Mouse (Mus musculus): ENCODE data around the gene Slc7a11. TPM values are rescaled to one million over a fixed set of nuclear protein-coding genes. Genes with fewer than 3 reads are reported as not detected.
A peak's percentile ranks its signal among the peaks of the same experiment; 100 is the strongest.

Gene Slc7a11
- polyA plus RNA-seq, 1 experiment from 2014 or later: 3.6 TPM

DNA sequence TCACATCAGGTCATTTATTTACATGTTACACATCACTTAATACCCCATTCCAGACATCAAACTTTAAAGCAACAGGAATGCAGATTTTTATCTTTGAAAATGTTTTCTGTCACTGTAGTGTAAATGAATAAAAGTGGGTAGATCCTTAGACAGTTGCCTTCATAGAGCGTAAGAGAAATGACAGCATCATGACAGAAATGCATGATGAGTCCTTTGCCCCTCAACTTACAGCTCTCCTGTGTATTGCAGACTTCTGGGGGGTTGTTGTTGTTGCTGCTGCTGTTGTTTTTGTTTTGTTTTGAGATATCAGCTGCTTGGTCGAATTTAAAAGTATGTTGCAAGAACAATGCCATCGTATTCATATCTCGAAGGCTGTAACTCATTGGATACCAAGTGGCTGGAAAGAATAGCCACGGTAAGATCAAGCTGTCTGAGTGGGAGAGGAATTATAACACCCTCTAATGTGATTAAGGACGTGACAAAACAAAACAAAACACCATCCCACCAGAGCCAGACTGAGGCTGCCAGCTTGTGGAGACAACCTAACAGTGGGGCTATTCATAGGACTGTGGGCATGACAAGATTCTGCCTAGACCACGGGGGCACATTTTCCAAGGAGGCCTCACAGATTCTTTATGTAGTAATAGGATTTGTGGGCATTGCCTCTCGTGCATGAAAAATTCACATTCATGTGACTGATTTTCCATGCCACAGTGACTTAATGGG is 557.0 kb downstream of the Slc7a11 start:
- H3K27ac ChIP-seq: no peak overlapping the region
- no peak overlapping the region for H3K4me3 ChIP-seq
- H3K4me1 ChIP-seq: 0 out of 2 replicates have a peak, but pooled peaks cover 3% of the 10 kb centered on the region
- H3K9me3 ChIP-seq (replicated peaks): no peaks in the 10 kb centered on the region
- DNase-seq (ENCODE audit: low spot score): no peak
- WGBS: 56% methylated on average over 8 of the region's 8 CpGs
- H3K36me3 ChIP-seq: no peaks in the 10 kb centered on the region
- no peaks in the 10 kb centered on the region for H3K27me3 ChIP-seq (ENCODE audit: low read depth, poor library complexity, severe bottlenecking)

DNA sequence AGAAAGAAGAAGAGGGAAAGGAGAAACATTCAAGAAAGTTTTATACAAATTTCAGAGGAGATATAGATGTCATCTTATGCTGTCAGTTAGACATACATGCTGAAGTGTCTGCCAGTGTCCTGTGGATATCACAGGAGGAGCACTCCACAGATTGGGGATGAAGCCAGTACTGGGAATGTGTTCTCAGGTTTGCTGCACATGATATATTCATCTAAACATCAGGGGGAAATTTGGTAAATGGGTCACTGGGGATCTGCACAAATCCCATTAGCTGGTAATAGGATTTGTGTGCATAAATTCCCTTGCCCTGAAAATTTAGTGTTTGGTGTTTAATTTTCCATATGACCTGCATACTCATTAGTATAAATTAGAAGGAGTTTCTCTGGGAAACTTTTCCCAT is 562.9 kb downstream of the Slc7a11 start:
- no peak overlapping the region for H3K4me3 ChIP-seq
- H3K4me1 ChIP-seq: peaks cover 7% of the 10 kb centered on the region
- H3K27ac ChIP-seq: no peak overlapping the region
- no peak for DNase-seq (ENCODE audit: low spot score)
- no peaks in the 10 kb centered on the region for H3K27me3 ChIP-seq (ENCODE audit: low read depth, poor library complexity, severe bottlenecking)
- no peaks in the 10 kb centered on the region for H3K36me3 ChIP-seq
- no peaks in the 10 kb centered on the region for H3K9me3 ChIP-seq (replicated peaks)

DNA sequence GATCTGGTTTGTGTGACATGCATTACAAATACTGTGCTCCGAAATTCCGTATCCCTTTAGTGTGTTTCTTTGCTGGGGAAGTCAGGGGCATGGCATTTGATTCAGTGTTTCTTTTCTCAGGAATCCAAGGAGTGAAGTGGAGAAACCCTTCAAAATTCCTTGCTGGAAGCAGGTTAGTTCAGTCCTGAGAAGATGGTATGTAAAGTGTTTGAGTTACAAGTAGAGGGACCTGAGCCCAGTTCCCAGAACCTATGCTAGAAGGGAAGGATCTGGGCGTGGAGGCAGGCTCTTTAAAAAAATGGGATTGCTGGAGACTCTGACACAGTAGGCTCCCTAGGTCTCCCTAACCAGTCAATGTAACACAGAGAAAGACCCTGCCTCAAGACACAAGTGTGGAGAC is 572.6 kb downstream of the Slc7a11 start:
- peaks cover 67% of the 10 kb centered on the region for H3K4me1 ChIP-seq

DNA sequence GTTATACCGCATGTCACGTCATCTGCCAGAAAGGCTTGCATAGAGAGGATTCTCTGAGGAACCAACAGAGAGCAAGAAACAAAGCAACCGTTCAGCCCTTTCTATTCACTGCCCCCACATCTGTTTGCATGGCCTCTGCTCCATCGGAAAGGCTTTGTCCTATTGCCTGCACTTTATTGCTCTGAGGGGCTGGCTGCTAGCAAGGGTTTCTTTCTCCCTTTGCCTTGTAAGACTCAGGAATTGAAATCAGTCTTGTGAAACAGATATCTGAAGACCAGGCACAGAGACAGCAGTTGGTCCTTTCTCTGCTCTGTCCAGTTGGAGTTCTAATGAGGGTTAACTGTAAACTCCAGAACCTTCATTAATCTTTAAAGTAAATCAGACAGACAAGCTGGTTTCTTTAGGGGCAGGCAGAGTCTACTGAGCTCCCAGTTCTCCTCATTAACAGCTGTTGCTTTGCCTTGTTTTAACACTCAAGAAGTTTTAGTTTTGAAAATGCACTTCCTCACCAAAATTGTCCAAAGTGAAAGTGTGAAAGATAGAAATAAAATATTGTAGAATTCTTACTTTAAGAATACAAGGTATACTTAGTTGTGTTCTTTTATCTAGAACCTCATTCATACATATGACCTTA is 575.3 kb downstream of the Slc7a11 start:
- 36% methylated on average over 4 of the region's 4 CpGs for WGBS
- DNase-seq (ENCODE audit: low spot score): peak; percentile 49
- H3K27me3 ChIP-seq (ENCODE audit: low read depth, poor library complexity, severe bottlenecking): no peaks in the 10 kb centered on the region
- H3K27ac ChIP-seq: peak overlapping the region; percentile 93
- H3K4me3 ChIP-seq: no peak overlapping the region
- no peaks in the 10 kb centered on the region for H3K36me3 ChIP-seq
- no peaks in the 10 kb centered on the region for H3K9me3 ChIP-seq (replicated peaks)
- H3K4me1 ChIP-seq: peaks cover 61% of the 10 kb centered on the region

More for the DNA sequence above, 572.6 kb downstream of the Slc7a11 start:
- 58% methylated on average over 3 of the region's 3 CpGs for WGBS
- no peaks in the 10 kb centered on the region for H3K9me3 ChIP-seq (replicated peaks)
- no peak for DNase-seq (ENCODE audit: low spot score)
- no peak overlapping the region for H3K4me3 ChIP-seq
- H3K27me3 ChIP-seq (ENCODE audit: low read depth, poor library complexity, severe bottlenecking): no peaks in the 10 kb centered on the region
- H3K27ac ChIP-seq: peak overlapping the region; percentile 81
- no peaks in the 10 kb centered on the region for H3K36me3 ChIP-seq

DNA sequence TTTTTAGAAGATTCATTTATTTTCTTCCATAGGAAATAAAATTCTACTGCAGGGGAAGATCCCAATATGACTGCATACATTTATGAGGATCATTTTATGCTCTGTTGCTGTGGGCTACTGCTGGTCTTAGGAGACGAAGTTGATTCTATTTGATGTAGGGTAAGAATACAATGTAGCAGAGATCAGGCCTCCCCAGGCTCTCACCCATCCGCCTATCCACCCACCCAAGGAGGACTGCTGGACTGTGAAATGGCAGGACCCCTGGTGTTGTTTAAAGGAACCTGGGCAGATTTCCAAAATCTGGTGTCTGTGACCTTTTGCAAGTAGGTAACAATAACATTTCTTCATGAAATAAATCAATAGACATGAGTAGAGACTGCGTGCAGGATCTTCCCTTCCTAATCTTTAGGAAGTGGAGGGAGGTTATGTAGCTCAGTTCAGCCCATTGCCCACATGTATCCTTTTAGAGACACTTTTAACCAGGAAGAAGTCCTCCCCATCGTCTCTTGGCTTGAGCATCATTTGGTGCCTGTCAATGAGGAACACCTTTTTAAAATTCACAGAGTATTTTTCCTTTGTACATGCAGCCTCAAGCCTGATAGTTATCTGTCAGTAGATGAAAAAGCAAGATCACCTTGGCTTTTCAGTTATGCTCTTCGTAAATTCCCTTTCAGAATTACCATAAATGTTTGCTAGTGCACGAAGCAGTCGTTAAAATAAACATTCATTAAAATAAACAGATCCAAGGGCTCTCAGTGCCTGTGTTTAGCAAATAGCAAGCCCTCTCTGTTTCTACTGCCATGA is 576.1 kb downstream of the Slc7a11 start:
- no peak for DNase-seq (ENCODE audit: low spot score)
- Histone ChIP-seq H3K27me3 (ENCODE audit: low read depth, poor library complexity, severe bottlenecking) (no peaks in the 10 kb centered on the region), H3K4me1 (peaks cover 54% of the 10 kb centered on the region), H3K4me3 (no peak overlapping the region), H3K27ac (peak overlapping the region; percentile 93), H3K9me3 (replicated peaks) (no peaks in the 10 kb centered on the region), H3K36me3 (no peaks in the 10 kb centered on the region)
- WGBS: 65% methylated on average over 7 of the region's 7 CpGs

DNA sequence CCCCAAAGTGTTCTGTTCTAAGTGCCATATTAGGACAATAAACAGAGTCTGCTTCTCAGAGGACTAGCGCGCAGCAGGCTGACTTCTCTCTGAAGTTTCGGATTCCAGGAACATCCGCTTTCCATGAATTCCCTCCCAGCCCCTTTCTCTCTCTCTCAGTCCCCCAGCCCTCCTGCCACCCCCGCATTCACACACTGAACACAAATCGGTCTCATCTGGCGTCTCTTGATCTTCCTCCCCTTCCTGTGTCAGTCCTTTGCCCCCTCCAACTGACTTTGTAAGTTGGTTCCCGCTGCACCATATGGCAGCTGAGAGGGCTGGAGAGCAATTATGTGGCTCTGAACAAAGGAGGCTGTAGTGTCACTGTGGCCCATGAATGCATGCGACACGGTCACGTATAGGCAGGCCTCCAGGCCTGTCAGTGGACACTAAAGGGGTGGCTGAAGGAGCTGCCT is 577.3 kb downstream of the Slc7a11 start:
- Histone ChIP-seq H3K4me3 (peak overlapping the region; percentile 32), H3K9me3 (replicated peaks) (no peaks in the 10 kb centered on the region), H3K36me3 (no peaks in the 10 kb centered on the region), H3K4me1 (peaks cover 47% of the 10 kb centered on the region), H3K27ac (peak overlapping the region; percentile 93), H3K27me3 (ENCODE audit: low read depth, poor library complexity, severe bottlenecking) (no peaks in the 10 kb centered on the region)
- 14% methylated on average over 11 of the region's 11 CpGs for WGBS
- peak; percentile 62 for DNase-seq (ENCODE audit: low spot score)

DNA sequence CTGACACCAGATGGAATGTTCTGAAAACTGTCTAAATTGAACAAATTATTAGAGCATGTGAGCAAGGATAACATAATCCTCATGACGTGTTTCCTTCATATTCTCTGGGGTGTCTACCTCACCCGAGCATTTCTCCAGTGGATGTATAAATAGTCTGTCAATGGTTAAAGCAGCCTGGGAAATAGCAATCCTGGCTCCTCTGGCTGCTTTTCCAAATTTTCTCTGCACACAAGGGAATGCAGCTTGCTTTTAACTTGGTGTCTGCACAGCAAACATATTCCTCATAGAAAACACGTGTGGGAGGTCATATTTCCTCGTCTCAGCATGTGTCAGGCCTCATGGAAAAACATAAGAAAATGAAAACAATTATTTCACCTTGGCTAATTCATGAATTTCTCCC is 586.6 kb downstream of the Slc7a11 start:
- Histone ChIP-seq H3K9me3 (replicated peaks) (no peaks in the 10 kb centered on the region), H3K27me3 (ENCODE audit: low read depth, poor library complexity, severe bottlenecking) (no peaks in the 10 kb centered on the region), H3K27ac (no peak overlapping the region), H3K4me1 (0 out of 2 replicates have a peak, but pooled peaks cover 3% of the 10 kb centered on the region), H3K36me3 (no peaks in the 10 kb centered on the region), H3K4me3 (no peak overlapping the region)
- 69% methylated on average over 4 of the region's 4 CpGs for WGBS
- no peak for DNase-seq (ENCODE audit: low spot score)

DNA sequence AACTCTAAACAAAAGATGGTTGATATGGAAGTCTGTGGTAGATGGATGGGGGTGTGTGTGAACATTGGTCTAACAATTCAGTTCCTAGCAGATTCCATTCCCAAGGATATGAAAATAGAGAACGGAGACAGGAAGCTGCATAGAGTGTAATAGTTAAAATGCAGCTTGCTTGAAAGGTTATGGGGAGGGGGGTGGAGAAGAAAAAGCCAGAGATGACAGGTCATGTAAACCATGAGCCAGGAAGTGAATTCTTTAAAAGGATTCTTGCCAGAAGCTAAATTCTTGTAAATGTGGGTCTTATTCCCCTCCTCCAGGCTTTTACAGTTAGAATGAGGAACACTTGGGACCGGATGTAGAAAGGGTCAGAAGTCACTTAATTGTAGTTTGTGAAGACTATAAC is 589.1 kb downstream of the Slc7a11 start:
- no peak overlapping the region for H3K27ac ChIP-seq
- DNase-seq (ENCODE audit: low spot score): no peak
- H3K36me3 ChIP-seq: no peaks in the 10 kb centered on the region
- WGBS: 72% methylated on average over 2 of the region's 2 CpGs
- H3K4me3 ChIP-seq: no peak overlapping the region
- H3K4me1 ChIP-seq: 0 out of 2 replicates have a peak, but pooled peaks cover 3% of the 10 kb centered on the region
- no peaks in the 10 kb centered on the region for H3K27me3 ChIP-seq (ENCODE audit: low read depth, poor library complexity, severe bottlenecking)
- H3K9me3 ChIP-seq (replicated peaks): no peaks in the 10 kb centered on the region

DNA sequence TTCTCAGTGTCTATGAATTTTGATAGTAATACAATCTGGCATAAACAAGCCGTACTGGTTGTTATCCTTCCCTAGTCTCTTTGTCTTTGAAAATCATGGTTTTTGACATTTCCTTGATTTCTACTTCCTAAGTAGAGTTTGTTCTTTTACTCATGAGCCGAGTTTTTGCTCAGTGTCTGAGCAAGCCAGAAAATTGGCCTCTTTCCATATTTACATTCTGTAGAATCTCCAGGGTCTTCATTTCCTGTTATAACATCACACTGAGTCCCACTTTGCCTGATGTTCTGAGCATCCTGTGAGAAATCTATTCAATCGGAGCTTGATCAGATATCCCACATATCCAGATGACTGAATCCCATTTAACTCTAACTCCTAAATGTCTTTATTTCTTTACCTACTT is 600.4 kb downstream of the Slc7a11 start:
- 84% methylated on average over 3 of the region's 3 CpGs for WGBS
- no peak overlapping the region for H3K4me3 ChIP-seq
- H3K36me3 ChIP-seq: no peaks in the 10 kb centered on the region
- DNase-seq (ENCODE audit: low spot score): no peak
- no peaks in the 10 kb centered on the region for H3K27me3 ChIP-seq (ENCODE audit: low read depth, poor library complexity, severe bottlenecking)
- peaks cover 26% of the 10 kb centered on the region for H3K4me1 ChIP-seq
- no peaks in the 10 kb centered on the region for H3K9me3 ChIP-seq (replicated peaks)
- H3K27ac ChIP-seq: no peak overlapping the region

Measured in limb, embryonic 10.5 days (tissue).